Mouse (Mus musculus): Measurements from ENCODE around the gene Slc25a11. TPM values are rescaled to one million over a fixed set of nuclear protein-coding genes. Genes with fewer than 3 reads are reported as not detected.
A peak's percentile ranks its signal among the peaks of the same experiment; 100 is the strongest.

Gene Slc25a11
- total RNA-seq, 1 experiment: 97.4 TPM

DNA sequence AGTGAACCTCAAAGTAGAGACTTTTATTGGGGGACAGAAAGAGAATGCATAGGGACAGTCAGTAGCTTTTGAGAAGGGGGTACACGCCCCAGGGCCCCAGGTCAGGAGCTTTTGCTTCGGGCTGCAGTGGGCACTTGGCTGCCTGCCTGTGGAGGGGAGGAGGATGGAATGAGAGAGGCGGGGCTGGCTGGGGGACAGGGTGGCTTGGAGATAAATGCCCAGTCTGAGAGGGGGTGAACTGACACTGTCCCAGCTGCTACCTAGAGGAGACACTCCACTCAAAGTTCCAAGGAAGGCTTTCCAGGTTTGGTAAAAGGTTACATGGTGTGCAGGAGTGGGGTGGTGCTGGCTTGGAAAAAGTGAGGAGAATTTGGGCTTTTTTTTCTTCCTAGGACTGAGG lies 9.7 kb upstream of the Slc25a11 start, which contains the start of gene Eno3:
Gene Eno3, plus strand, starts transcription at position 239 of the 400 bp plus-strand sequence.
- peaks cover 19% of the 10 kb centered on the region for H3K36me3 ChIP-seq (ENCODE audit: control insufficient read depth, insufficient read depth, low read length, poor library complexity, severe bottlenecking)
- H3K9me3 ChIP-seq (ENCODE audit: control insufficient read depth, insufficient read depth, low read depth, low read length): no peaks in the 10 kb centered on the region
- no peak for TF ChIP-seq ZC3H11A (IDR thresholded peaks at IDR 0.05; ENCODE audit: borderline replicate concordance, low read depth, low read length)
- TF ChIP-seq MAFK (IDR thresholded peaks at IDR 0.05; ENCODE audit: insufficient read depth, low read depth, low read length): no peak
- TF ChIP-seq CHD2 (IDR thresholded peaks at IDR 0.05; ENCODE audit: low read depth, low read length): no peak
- TF ChIP-seq HCFC1 (IDR thresholded peaks at IDR 0.05; ENCODE audit: borderline replicate concordance, insufficient read depth, low read length): no peak
- TF ChIP-seq ZNF384 (IDR thresholded peaks at IDR 0.05; ENCODE audit: low read depth, low read length): no peak
- DNase-seq (ENCODE audit: low read depth, low spot score): no peak
- in situ Hi-C loops (cut with MboI; ENCODE audit: low sequenced_read_pairs in 2 of 2, unreplicated experiment in 2 of 2): no loop called here
- peak within 1 kb of the TSS; percentile 87 for H3K9ac ChIP-seq (ENCODE audit: insufficient read depth, low read depth, low read length, poor library complexity, severe bottlenecking)
- H3K4me1 ChIP-seq (ENCODE audit: control insufficient read depth in 2 of 2, insufficient read depth in 2 of 2, low read length in 2 of 2, poor library complexity in 1 of 2): peaks cover 8 to 25% of the 10 kb centered on the region in 2 experiments; a peak in 3 of 4 replicates
- H3K4me3 ChIP-seq (ENCODE audit: insufficient read depth in 1 of 2, low read depth in 1 of 2, low read length in 2 of 2, poor library complexity in 1 of 2, severe bottlenecking in 1 of 2): peak within 1 kb of the TSS; percentile 89 to 98
- peak within 1 kb of the TSS; percentile 83; the same call in 1 of the 2 replicates for H3K27ac ChIP-seq (ENCODE audit: insufficient read depth, low read depth, low read length, poor library complexity, severe bottlenecking)

DNA sequence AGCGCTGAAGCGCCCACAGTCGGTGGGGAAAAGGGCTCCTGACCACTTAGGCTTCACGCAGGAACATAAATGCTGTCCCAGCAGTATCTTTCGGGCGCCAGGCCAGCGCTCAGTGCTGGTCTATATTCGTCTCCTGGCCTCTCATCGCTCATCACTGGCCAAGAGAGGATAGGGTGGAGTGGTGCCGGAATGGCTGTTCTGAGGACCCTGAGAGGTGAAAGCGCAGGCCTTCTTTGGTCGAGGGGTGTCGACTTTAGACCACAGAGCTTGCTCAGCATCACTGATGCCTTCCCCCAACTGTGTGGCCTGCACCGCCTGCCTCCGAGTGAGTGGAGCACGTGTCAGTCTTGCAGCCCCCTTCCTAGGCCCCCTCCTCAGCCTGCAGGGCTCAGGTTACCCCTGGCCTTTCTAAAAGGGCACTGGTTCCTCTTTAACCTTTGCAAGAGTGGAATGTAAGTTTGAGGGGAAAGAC lies 9.2 kb upstream of the Slc25a11 start:
- Histone ChIP-seq H3K4me1 (ENCODE audit: control insufficient read depth in 2 of 2, insufficient read depth in 2 of 2, low read length in 2 of 2, poor library complexity in 1 of 2) (peaks cover 8 to 25% of the 10 kb centered on the region in 2 experiments; a peak in 3 of 4 replicates), H3K36me3 (ENCODE audit: control insufficient read depth, insufficient read depth, low read length, poor library complexity, severe bottlenecking) (peaks cover 23% of the 10 kb centered on the region), H3K27ac (ENCODE audit: insufficient read depth, low read depth, low read length, poor library complexity, severe bottlenecking) (peak overlapping the region; percentile 83; the same call in 1 of the 2 replicates), H3K4me3 (ENCODE audit: insufficient read depth in 1 of 2, low read depth in 1 of 2, low read length in 2 of 2, poor library complexity in 1 of 2, severe bottlenecking in 1 of 2) (peak overlapping the region; percentile 89 to 98), H3K9me3 (ENCODE audit: control insufficient read depth, insufficient read depth, low read depth, low read length) (no peaks in the 10 kb centered on the region), H3K9ac (ENCODE audit: insufficient read depth, low read depth, low read length, poor library complexity, severe bottlenecking) (peak overlapping the region; percentile 87)
- no peak for DNase-seq (ENCODE audit: low read depth, low spot score)
- in situ Hi-C loops (cut with MboI; ENCODE audit: low sequenced_read_pairs in 2 of 2, unreplicated experiment in 2 of 2): no loop called here
- no peak for TF ChIP-seq ZC3H11A (IDR thresholded peaks at IDR 0.05; ENCODE audit: borderline replicate concordance, low read depth, low read length)
- TF ChIP-seq CHD2 (IDR thresholded peaks at IDR 0.05; ENCODE audit: low read depth, low read length): no peak
- no peak for TF ChIP-seq ZNF384 (IDR thresholded peaks at IDR 0.05; ENCODE audit: low read depth, low read length)
- TF ChIP-seq HCFC1 (IDR thresholded peaks at IDR 0.05; ENCODE audit: borderline replicate concordance, insufficient read depth, low read length): no peak
- no peak for TF ChIP-seq MAFK (IDR thresholded peaks at IDR 0.05; ENCODE audit: insufficient read depth, low read depth, low read length)

DNA sequence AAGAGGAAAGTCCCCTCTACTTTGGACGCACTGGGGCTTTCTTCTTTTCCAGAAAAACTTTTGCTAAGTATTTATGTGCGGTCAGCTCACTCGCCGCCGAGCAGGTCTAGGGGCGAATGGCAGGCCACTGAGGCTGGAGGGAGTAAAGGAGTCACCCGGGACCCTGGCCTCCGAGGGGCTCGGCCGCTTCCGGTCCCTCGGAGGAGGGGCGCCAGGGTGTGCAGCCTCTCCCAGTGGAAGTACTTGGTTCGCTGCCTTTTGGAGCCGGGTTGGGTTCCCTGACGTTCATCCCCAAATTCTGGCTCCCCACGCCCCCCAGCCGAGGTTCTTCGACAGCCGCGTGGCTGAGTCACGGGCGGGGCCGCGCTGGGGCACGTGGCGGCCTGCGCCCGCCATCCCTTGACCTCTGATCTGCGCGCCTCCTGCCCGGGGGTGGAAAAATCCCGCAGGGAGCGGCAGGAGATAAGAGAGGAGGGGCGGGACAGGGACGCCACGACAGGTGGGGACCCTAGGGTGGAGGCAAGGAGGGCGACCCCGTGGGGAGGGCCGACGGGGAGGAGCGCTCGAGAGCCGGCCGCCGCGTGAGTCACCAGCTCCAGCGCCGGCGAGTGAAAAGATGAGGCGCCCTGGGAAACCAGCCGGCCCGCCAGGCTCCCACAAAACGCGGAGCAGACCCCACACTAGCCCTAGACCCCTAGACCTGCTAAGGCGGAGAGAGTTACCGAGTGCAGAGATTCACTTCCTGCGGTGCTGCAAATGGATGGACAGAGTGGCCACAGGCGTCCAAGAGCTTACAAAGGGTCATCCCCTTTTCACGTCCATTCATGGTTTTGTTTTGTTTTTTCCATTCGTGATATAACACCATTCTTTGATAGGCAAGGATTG lies 8.5 kb upstream of the Slc25a11 start:
- Histone ChIP-seq H3K4me1 (ENCODE audit: control insufficient read depth in 2 of 2, insufficient read depth in 2 of 2, low read length in 2 of 2, poor library complexity in 1 of 2) (peaks cover 8 to 25% of the 10 kb centered on the region in 2 experiments; a peak in 3 of 4 replicates), H3K9ac (ENCODE audit: insufficient read depth, low read depth, low read length, poor library complexity, severe bottlenecking) (peak overlapping the region; percentile 87), H3K27ac (ENCODE audit: insufficient read depth, low read depth, low read length, poor library complexity, severe bottlenecking) (peak overlapping the region; percentile 83), H3K9me3 (ENCODE audit: control insufficient read depth, insufficient read depth, low read depth, low read length) (no peaks in the 10 kb centered on the region), H3K36me3 (ENCODE audit: control insufficient read depth, insufficient read depth, low read length, poor library complexity, severe bottlenecking) (peaks cover 27% of the 10 kb centered on the region), H3K4me3 (ENCODE audit: insufficient read depth in 1 of 2, low read depth in 1 of 2, low read length in 2 of 2, poor library complexity in 1 of 2, severe bottlenecking in 1 of 2) (peak overlapping the region; percentile 89 to 98)
- peak; percentile 33 for DNase-seq (ENCODE audit: low read depth, low spot score)
- in situ Hi-C loops (cut with MboI; ENCODE audit: low sequenced_read_pairs in 2 of 2, unreplicated experiment in 2 of 2): no loop called here
- no peak for TF ChIP-seq ZC3H11A (IDR thresholded peaks at IDR 0.05; ENCODE audit: borderline replicate concordance, low read depth, low read length)
- TF ChIP-seq HCFC1 (IDR thresholded peaks at IDR 0.05; ENCODE audit: borderline replicate concordance, insufficient read depth, low read length): no peak
- no peak for TF ChIP-seq ZNF384 (IDR thresholded peaks at IDR 0.05; ENCODE audit: low read depth, low read length)

DNA sequence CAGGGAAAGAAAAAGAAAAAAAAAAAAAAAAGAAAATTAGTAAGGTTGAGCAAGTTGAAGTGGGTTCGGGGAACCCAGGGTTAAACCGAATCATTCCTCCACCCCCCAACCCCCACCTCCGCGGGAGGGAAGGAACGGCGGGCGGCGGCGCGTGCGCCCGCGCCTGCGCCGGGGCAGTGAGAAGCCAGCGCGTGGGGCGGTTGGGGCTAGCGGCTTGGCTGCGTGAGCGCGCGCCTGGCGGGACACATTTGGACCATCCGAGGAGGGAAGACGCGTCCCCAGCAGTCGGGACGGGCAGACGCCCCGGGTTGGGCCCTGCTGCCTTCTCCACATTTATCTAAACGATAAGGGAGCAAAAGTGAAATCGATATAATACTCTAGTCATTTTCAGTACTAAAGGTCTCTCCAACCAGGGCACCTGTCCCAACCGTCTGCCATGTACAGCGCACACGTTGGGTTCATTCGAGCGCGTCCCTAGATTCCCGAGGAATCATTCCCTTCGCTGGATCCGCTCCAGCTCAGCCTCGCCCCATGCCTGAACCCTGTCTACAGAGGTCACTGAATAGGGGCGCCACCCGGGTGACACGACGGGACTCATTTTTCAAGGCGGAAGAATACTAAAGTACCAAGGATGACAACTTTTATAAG lies 7.8 kb upstream of the Slc25a11 start:
- DNase-seq (ENCODE audit: low read depth, low spot score): peak; percentile 54
- Histone ChIP-seq H3K9ac (ENCODE audit: insufficient read depth, low read depth, low read length, poor library complexity, severe bottlenecking) (peak overlapping the region; percentile 87), H3K27ac (ENCODE audit: insufficient read depth, low read depth, low read length, poor library complexity, severe bottlenecking) (peak overlapping the region; percentile 83), H3K4me3 (ENCODE audit: insufficient read depth in 1 of 2, low read depth in 1 of 2, low read length in 2 of 2, poor library complexity in 1 of 2, severe bottlenecking in 1 of 2) (peak overlapping the region; percentile 89 to 98), H3K36me3 (ENCODE audit: control insufficient read depth, insufficient read depth, low read length, poor library complexity, severe bottlenecking) (peaks cover 34% of the 10 kb centered on the region), H3K4me1 (ENCODE audit: control insufficient read depth in 2 of 2, insufficient read depth in 2 of 2, low read length in 2 of 2, poor library complexity in 1 of 2) (peaks cover 8 to 25% of the 10 kb centered on the region in 2 experiments; a peak in 3 of 4 replicates), H3K9me3 (ENCODE audit: control insufficient read depth, insufficient read depth, low read depth, low read length) (no peaks in the 10 kb centered on the region)
- in situ Hi-C loops (cut with MboI; ENCODE audit: low sequenced_read_pairs in 2 of 2, unreplicated experiment in 2 of 2): no loop called here
- no peak for TF ChIP-seq ZC3H11A (IDR thresholded peaks at IDR 0.05; ENCODE audit: borderline replicate concordance, low read depth, low read length)
- TF ChIP-seq CHD2 (IDR thresholded peaks at IDR 0.05; ENCODE audit: low read depth, low read length): peak; percentile 49; the same call in 1 of the 2 replicates
